Mouse (Mus musculus) cerebellum, adult 18-20 months (tissue): Measurements from ENCODE around the gene Gm43518.

Experiments
- DNase-seq, 2 experiments: peaks; one replicate each; pipeline ENCODE4 v3.0.0; 2021

Gm43518 gene

DNA sequence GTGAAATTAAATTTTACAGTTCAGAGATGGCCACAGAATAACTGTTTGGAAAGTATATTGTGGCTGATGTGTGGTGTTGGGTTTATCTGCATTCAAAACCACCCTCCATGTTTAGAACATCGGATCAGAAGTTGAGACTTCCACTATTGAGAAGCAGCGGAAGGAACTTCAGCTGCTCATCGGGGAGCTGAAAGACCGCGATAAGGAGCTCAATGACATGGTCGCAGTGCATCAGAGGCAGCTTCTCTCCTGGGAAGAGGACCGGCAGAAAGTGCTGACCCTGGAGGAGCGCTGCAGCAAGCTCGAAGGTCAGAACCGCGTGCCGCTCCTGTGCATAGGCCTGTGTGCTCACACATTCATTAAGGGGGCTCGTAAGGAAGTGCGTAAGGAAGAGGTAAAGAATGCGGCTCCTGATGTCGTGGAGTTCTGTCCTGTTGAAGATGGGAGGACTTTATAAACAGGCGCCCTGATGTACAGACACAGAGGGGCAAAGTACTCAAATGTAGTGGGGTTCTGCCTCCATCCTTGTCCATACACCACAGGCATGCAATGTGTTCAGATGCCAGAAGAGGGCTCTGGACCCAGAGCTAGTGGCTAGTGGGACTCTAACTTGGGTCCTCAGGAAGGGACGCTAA is 6.9 kb downstream of the Gm43518 start:
- peak in 1 of 2 experiments; percentile 17 for DNase-seq

DNA sequence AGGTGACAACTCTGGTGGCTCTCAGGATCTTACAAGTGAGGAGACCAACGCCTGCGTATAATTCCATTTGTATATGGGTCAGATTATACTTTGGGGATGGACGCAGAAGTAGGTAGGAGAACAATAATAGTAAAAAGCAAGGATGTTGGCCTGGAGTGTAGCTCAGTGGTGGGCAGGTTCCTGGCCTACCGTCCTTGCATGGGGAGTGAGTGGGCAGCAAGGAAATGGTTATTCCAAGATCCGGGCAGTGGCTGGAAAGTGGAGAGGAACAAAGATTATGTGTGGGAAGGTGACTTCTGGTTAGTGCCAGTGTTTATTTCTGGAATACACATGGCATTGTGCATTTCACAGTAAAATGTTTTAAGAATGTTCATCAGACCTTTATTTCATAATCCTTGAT is 8.7 kb downstream of the Gm43518 start:
- no peak for DNase-seq

DNA sequence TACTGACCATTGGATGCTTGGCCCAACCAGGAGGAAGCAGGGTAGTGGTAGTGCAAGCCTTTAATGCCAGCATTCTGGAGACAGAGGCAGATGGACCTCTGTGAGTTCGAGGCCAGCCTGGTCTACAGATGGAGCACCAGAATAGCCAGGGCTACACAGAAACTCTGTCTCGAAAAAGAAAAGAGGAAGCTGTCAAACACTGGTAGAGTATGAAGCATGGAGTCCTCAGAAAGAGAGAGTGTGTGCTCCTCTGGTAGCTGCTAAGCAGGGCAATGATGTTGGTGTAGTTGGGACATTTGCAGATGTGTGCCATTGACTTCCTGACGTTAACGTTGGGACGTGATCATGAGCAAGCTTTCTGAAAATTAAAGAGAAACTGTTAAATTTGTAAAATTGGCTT is 11.3 kb downstream of the Gm43518 start:
- no peak for DNase-seq

DNA sequence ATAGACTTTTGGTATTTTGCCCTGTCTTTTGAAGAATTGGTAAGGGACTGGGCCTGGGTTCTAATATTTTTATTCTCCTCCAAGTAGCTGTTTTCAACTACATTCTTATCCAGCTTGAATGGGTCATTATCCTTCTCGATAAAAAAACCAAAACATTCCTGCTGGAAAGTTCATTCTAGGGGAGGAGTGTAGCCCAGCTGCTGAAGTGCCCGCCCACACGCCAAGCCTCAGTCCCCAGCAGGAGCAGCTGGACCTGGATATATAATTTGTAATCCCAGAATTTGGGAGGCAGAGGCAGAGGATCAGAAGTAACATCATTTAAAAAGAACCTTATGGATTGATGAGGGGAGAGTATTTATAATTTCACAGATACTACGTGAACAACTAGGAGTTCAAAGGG is 19.3 kb downstream of the Gm43518 start:
- no peak for DNase-seq

DNA sequence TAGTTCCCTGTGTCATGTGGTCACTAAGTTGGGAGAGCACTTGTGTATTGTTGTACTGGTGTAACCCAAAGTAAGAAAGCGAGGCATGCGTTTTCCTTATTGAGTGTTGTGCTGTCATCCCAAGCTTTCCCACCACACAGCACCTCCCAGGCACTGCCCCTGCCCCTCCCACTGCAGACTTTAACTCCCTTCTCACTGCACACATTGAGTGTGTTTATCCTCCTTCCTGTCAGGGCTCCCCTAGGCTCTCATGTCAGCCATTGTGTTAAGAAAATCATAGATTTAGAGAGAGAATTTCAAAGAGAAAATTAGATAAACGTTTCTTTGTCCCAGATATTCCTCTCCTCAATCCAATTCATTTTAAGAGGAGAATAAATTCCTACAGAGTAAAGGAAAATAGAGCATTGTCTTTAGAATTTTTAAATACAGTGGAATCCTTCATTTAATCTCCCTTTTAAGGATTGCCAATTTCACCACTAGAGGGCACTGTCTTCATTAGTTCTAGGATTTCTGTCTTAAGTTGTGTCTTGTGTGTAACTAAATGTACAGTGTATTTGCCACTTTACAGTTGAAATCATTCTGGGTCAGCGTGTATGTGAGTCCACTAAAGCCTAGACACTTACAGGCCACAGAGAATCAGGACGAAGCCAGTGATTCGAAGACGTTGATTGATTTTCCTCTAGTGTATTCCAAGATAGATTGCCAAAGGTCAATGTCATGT is 20.0 kb downstream of the Gm43518 start:
- DNase-seq, result peak; percentile 23 to 41

DNA sequence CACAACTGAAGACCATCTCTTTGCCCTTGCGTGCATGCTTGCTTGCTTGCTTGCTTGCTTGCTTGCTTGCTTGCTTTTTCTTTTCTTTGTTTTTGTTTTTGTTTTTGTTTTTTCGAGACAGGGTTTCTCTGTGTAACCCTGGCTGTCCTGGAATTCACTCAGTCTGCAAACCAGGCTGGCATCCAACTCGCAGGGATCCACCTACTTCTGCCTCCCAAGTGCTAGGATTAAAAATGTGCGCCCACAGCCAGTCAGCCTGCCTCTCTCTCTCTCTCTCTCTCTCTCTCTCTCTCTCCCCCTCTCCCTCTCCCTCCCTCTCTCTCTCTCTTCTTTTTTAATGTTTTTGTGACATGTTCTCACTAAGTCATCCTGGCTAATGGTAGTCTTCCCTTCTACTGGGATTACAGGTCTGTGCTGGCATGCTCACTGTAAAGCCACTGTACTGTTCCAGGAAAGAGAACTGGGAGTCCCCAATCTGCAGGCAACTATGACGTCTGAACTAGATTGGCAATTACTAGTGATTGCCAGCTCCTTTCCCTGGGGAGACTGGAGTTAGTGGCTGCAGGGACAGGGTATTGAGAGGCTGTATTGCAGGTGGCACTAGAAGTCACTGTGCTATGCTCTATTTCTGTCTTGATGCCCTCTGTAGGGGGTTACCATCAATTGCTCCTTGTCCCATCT is 25.3 kb downstream of the Gm43518 start:
- DNase-seq, result no peak

DNA sequence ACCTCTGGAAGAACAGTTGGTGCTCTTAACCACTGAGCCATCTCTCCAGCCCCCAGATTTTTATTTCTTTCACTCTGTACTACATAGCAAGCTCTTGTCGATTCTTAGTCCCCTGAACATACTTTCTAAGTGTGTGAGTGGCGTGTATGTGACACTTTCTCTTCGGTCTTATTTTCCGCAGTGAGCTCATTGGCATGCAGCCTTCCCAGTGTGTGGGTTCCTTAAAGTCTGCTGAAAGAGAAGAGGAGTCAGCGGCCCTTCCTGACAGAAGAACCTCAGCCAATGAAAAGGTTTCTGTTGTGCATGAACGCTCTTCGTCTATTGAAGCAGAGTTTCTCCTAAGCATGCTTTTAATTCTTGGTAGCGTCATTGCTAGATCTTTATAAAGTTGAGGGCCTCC is 30.0 kb downstream of the Gm43518 start:
- DNase-seq, result no peak

DNA sequence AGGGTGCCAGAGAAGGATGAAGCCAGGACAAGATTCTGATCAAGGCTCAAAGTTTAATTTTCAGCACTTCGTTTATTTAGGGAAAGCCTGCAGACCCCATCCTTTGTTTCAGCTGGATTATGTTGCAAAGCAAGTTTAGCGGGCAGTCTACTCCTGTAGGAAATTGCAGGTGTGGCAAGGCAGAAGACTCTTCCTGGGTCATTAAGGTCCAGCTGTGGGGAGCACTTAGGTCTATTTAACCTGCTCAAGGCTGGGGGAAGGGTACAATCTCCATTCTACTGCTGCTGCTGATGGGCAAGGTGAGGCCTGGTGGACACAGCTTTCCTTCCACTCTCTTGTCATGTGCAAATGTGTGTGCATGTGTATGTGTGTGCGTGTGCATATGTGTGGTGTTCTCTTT is 31.8 kb downstream of the Gm43518 start:
- DNase-seq, result no peak

DNA sequence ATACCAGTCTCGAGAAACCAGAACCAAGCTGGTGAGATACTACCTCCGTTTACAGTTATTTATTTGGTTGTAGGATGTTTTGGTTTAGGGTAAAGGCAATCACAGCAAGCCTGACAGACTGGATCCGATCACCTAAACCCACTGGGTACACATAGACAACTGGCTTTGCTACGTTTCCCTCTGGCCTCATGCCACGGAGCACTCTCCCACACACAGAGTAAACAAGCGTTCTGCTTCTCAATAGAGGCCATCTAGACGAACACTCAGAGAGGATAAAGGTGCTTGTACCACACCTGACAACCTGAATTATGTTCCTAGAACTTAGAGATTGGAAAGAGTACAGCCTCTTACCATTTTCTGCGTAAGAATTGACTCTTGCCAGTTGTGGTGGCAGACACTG is 32.9 kb downstream of the Gm43518 start:
- DNase-seq, result no peak

DNA sequence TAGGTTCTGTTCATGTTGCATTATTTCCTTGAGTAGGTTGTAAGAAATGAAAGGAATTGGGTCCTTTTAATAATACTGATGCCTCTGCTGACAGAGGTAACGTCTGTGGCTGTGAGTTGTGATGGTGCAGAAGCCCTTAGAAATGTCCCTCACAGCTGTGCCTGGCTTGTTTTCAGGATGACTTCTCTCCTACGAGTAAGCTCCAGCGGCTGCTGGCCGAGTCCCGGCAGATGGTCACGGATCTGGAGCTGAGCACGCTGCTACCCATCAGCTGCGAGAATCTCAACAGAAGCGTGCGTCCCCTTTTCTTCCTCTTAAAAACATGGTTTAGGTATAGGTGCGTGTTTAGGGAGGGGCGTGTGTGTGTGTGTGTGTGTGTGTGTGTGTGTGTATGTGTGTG is 33.8 kb downstream of the Gm43518 start:
- no peak for DNase-seq

DNA sequence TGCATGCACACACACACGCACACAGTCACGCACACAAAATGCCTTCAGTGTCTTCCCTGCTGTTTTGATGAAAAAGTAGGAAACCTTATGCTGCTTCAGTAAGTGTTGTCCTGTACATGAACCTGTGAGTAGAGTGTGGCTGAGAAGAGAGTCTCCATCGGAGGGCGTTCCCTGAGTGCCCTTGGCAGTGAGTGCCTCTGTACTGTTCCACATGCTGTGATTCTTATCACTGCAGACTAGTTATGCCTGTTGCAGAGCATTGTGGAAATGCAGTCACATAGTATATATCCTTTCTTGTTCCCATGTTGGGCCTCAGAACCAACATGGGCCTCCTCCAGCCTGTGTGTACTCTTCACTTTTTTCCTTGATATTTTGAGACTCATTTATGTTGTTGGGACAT is 37.0 kb downstream of the Gm43518 start:
- DNase-seq, result no peak

DNA sequence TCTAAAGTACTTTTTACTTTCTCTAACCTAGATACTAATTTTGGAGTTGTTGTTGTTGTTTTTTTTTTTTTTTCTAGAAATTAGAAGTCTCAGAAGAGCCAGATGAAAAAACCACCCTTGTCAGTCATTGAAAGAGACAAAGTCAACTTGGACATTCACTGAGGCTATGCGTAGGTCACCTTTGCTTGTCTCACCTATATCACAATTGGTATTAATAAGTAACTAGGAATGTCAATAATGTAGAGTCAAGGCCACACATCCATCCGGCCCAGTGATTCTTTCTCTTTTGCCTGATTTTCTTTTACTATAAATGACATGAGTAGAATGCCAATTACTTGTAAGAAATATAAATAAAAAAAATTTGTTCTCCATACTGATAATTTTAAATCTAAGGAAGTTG is 39.5 kb downstream of the Gm43518 start:
- no peak for DNase-seq

DNA sequence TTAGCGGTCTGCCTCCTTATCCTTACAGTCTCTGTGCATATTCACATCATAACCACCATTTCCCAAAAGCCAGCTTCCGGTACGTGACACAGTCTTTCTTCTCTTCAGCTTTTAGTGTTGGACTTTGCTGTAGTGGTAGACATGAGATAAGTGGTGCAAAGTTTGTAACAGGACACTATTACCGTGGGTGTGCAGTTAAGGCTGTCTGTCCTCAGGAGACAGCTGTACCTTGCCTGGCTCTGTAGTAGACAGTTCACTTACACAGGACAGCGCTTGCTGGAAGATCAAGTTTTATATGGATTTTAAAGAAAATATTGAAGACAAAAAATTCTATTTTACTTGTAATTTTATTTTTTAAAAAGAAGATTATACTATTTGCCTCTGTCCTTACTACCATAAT is 41.2 kb downstream of the Gm43518 start:
- DNase-seq, result no peak

DNA sequence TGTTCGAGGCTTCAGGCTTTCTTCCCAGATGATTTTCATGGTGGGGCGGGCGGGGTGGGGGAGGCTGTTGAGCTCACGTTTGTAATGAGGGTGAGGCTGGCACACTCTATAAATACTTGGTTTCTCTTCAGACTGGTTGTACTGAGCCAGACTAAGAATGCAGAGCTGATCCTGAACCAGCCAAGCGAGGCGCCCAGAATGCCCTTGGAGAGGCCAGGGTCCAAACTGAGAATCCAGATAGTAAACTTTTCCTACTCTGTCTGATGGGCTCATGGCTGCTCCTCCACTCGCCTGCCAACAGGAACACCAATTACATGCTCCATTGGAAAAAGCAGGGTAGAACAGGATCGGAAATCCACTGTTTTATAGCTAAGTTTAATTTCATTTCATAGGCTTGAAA is 42.0 kb downstream of the Gm43518 start:
- DNase-seq, result no peak

DNA sequence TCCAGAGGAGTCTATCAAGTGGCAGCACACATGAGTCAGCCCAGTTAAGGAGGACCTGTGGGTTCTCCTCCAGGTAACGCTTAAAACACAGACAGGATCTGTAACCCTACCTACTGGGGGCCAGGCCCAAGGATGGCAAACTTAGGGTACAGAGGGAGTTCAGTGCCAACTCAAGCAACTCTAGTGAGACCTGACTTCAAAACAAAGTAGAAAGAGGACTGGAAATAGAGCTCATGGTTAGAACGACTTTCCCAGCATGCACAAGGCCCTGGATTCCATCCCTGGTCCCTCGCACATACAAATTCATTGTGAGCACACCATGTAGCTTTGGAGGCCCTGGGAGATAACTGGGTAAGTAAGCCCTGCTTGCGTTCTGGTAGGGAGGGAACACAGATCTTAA is 43.4 kb downstream of the Gm43518 start:
- DNase-seq, result no peak

DNA sequence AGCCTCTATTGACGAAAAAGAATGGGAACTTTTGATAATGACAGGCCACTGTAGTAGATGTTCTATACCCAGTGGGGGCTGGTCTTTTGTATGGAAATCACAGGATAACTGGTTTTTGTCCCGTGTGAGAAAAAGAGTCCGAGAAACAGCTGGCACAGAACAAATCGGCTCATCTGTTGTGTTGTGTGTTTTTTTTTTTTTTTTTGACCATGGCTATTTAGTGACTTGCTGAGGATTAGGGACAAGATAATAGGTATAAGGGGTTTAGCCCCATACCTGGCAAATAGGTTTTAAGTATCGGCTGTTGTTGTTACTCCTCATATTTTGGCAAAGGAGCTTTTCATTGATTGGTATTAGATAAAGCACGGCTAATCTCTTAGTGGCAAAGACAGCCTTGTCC is 45.2 kb downstream of the Gm43518 start:
- no peak for DNase-seq

DNA sequence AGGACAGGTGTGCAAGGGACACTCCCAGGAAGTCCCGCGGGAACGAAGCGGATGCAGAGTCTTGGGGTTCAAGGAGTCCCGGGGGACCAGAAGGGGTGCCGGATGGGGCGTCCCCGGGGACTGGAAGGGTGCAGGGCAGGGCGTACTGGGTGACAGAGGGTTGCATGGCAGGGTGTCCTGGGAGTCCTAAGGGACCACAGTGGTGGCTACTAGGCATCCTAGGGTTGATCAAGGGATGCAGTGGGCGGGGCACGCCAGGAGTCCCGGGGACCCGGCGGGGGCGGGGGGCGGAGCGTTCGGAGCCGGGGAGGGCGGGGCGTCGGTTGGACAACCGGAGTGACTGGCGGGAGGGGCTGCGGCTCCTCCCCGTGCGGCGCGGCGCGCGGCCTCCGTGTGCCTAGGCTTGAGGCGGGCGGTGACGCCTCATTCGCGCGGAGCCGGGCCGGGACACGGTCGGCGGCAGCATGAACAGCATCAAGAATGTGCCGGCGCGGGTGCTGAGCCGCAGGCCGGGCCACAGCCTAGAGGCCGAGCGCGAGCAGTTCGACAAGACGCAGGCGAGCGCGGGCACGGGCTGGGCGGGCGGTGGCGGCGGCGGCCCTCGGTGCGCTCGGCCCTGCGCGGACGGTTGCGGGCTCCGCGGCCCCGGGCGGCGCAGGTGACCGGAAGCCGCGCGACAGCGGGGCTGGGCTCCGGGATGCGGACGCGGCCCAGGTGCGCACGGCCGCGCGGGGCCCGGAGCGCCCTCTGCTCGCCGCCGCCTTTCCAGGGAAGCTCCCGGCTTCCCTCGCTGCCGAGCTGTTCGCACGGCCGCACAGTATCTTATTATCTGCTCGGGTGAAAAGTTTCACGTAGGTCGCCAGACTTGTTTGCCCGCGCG is 46.3 kb downstream of the Gm43518 start, which contains the start of gene Hip1r:
TSS of gene Hip1r (plus strand) at position 330 of the 880 bp plus-strand sequence.
- DNase-seq, result peak; percentile 83 to 88

DNA sequence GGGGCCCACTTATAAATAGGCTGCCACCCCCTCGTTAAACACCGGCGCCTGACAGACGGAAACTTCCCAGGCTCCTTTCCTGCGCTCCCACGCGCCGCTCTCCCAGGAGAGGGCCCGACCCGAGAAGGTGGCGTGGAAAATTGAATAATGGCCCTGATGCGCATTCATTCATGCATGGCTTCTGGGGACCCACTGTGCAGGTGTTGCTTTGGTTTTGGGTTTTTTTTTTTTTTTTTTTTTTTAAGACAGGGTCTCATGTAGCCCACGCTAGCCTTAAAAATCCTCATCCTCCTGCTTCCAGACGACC is 46.9 kb downstream of the Gm43518 start:
- DNase-seq, result no peak

DNA sequence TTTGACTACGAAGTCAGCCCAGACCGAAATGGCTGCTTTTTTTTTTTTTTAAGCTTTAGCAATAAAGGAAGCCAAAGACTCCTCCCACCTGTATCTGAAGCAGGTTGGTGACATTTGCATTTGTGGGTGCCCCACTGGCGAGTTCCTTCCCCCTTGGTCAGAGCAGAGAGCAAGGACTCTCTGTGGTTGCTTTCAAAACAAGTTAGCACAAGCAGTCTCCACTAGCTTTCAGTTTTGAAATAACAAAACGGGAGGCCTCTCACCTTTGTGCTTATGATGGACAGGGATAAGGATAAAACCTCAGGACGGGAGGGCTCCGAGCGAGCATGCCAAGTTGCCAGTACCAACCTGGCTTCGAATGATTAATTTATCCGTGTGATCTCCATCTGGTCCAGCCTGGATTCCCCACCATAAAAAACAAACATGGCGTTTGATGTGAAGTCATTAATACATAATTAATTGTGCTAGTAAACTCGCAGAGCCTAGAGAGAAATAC is 47.4 kb downstream of the Gm43518 start:
- DNase-seq, result no peak

DNA sequence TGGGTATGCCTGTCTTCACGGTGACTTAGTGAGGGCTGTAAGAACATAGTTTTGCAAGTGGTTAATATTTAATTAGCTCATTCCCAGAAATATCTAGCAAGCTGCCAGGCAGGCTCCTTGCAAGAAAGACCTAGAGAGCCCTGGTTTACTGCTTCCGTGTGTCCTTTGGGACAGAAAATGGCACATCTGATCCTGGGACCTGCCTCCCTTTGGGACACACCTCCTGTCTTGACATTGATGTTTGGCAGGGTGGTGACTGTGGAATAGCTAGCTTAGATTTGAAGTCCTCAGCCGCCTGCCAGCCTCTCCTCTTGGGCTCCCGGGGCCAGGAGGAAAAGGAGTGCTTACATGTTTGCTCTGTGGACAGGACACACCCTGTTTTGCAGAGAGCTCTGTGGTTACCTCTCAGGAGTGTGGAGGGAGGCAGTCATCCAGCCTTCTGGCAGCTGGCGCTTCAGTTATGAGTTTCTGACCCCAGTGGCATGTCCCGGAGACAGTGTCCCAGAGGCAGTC is 48.5 kb downstream of the Gm43518 start:
- no peak for DNase-seq

DNA sequence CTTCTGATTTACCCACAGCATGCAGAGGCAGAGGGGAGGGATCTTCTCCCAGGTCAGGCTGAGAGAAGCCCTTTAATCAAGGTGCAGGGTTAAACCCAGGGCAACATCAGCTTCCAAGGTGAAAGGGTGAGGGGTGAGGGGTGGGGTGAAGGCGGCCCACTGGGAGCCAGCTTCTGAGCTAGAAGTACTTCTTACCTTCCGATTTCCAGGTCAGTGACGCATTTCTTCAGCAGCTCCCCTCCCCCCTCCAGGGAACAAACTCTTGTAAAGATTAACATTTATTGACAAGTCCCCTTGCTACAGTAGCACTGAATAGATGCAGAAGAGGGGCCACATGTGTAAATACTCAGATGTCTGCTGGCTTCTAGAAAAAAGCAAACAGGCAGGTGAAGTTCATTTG is 50.0 kb downstream of the Gm43518 start:
- DNase-seq, result no peak

DNA sequence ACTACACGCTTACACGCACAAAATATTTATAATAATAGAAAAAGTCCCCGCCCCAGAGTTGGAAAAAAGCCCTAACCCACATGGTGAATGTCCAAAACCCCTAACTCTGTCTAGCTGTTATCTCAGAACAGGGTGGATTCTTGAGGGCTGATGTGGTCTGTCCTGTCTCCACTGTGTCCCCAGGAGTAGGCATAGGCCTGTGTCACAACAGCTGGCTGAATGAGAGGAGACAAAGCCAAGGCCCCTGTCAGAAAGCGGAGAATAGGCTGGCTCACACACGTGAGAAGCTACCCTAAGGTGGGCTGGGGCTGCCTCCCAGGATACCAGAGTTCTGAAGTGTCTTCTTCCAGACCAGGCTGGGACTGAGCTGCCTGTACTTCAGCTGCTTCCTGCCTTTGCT is 50.9 kb downstream of the Gm43518 start:
- DNase-seq, result peak in 1 of 2 experiments; percentile 2
